In the genomic region with DNA sequence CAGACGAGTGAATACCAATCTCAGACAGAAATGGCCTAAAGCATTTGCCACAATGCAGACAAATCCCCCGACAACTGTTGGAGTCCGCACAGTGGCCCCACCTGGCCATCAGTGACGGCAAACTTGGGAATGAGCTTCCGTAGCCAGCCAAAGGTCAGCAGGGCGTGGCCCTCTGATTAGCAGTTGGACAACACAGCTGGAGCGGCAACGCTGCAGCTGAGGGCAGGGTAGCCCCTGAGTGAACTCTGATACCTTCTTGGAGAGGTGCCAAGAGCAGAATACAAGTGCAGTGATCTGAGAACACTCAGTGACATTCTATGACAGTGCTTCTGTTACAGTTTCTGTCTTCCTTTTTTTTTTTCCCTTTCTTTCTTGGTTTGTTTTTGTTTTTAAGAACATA, we compare ENCODE assay signal across 9 mouse cellular contexts.
A peak's percentile ranks its signal among the peaks of the same experiment; 100 is the strongest.
DNase-seq lines count a peak whose midpoint lies in the region; ATAC-seq and TF ChIP-seq lines count a peak whose summit lies in the region.
"Had no signal": no experiment of that assay in that cellular context is flagged by ENCODE, and none has a peak within 500 bp of the region (broad histone marks: within the 10 kb centered on the region; RNA-seq: fewer than 3 reads in every experiment).

No protein-coding gene starts in this region.

- no peaks in the 10 kb centered on the region for H3K27me3 ChIP-seq in hindbrain, postnatal 0 days (ENCODE audit: insufficient read depth, low read length)
- no peaks in the 10 kb centered on the region for H3K27me3 ChIP-seq in hindbrain, embryonic 11.5 days (ENCODE audit: control insufficient read depth, insufficient read depth, low read length)
- no peaks in the 10 kb centered on the region for H3K27me3 ChIP-seq in embryonic facial prominence, embryonic 11.5 days (ENCODE audit: control insufficient read depth, insufficient read depth, low read length)
- H3K27me3 ChIP-seq in kidney, embryonic 15.5 days: no peaks in the 10 kb centered on the region
- H3K27me3 ChIP-seq: neural tube, embryonic 12.5 days had no signal

- no peak for ATAC-seq in hindbrain, postnatal 0 days
- no peak for ATAC-seq in hindbrain, embryonic 11.5 days (ENCODE audit: low FRiP score)
- no peak for ATAC-seq in embryonic facial prominence, embryonic 11.5 days (replicated peaks; ENCODE audit: insufficient number of reproducible peaks, low FRiP score, low TSS enrichment, low read depth)
- ATAC-seq in kidney, embryonic 15.5 days (replicated peaks; ENCODE audit: low FRiP score): peak; percentile 82

- no peak overlapping the region for H3K9ac ChIP-seq in hindbrain, postnatal 0 days (replicated peaks; ENCODE audit: low read length)
- no peak overlapping the region for H3K9ac ChIP-seq in hindbrain, embryonic 11.5 days (ENCODE audit: low read depth, low read length)
- no peak overlapping the region for H3K9ac ChIP-seq in embryonic facial prominence, embryonic 11.5 days (replicated peaks; ENCODE audit: low read length)
- H3K9ac ChIP-seq in kidney, embryonic 15.5 days: no peak overlapping the region
- H3K9ac ChIP-seq: neural tube, embryonic 12.5 days had no signal

- WGBS in hindbrain, postnatal 0 days: 48% methylated on average over 8 of the region's 8 CpGs
- 54% methylated on average over 8 of the region's 8 CpGs for WGBS in hindbrain, embryonic 11.5 days
- WGBS in embryonic facial prominence, embryonic 11.5 days: 31% methylated on average over 8 of the region's 8 CpGs
- 18% methylated on average over 8 of the region's 8 CpGs for WGBS in kidney, embryonic 15.5 days

- DNase-seq in hindbrain, postnatal 0 days (ENCODE audit: low spot score): peak; percentile 29
- no peak for DNase-seq in hindbrain, embryonic 11.5 days (ENCODE audit: low spot score)
- peak; percentile 52 for DNase-seq in embryonic facial prominence, embryonic 11.5 days (ENCODE audit: low spot score)
- DNase-seq in skeletal muscle tissue, adult 2 months (ENCODE audit: low read depth, low spot score): peak; percentile 13
- DNase-seq in cerebellum, adult 11-12 months: no peak
- DNase-seq in left cerebral cortex, adult 8-10 months (ENCODE audit: low spot score in 2 of 2): no peak
- no peak for DNase-seq in testis, postnatal 14 days (ENCODE audit: low spot score)

- TF ChIP-seq CTCF in hindbrain, postnatal 0 days (IDR thresholded peaks at IDR 0.05; ENCODE audit: low read depth): no peak

- no peaks in the 10 kb centered on the region for H3K4me1 ChIP-seq in hindbrain, postnatal 0 days (ENCODE audit: insufficient read depth, low read length)
- H3K4me1 ChIP-seq in hindbrain, embryonic 11.5 days (replicated peaks; ENCODE audit: control insufficient read depth, insufficient read depth, low read length): no peaks in the 10 kb centered on the region
- H3K4me1 ChIP-seq in embryonic facial prominence, embryonic 11.5 days (ENCODE audit: control insufficient read depth, insufficient read depth, low read length): no peaks in the 10 kb centered on the region
- peaks cover 33% of the 10 kb centered on the region for H3K4me1 ChIP-seq in kidney, embryonic 15.5 days

- H3K4me3 ChIP-seq in hindbrain, postnatal 0 days (ENCODE audit: low read length): no peak overlapping the region
- H3K4me3 ChIP-seq in hindbrain, embryonic 11.5 days (ENCODE audit: low read depth, low read length): no peak overlapping the region
- H3K4me3 ChIP-seq in embryonic facial prominence, embryonic 11.5 days (ENCODE audit: low read depth, low read length): no peak overlapping the region
- H3K4me3 ChIP-seq in kidney, embryonic 15.5 days (replicated peaks): no peak overlapping the region
- H3K4me3 ChIP-seq: neural tube, embryonic 12.5 days had no signal

- no peak overlapping the region for H3K4me2 ChIP-seq in hindbrain, postnatal 0 days (ENCODE audit: low read depth, low read length)
- no peak overlapping the region for H3K4me2 ChIP-seq in hindbrain, embryonic 11.5 days (replicated peaks; ENCODE audit: low read depth, low read length)
- no peak overlapping the region for H3K4me2 ChIP-seq in embryonic facial prominence, embryonic 11.5 days (ENCODE audit: low read depth, low read length)
- H3K4me2 ChIP-seq in kidney, embryonic 15.5 days: peak overlapping the region; percentile 35; the same call in 1 of the 2 replicates
- H3K4me2 ChIP-seq: neural tube, embryonic 12.5 days had no signal

- H3K27ac ChIP-seq in hindbrain, postnatal 0 days: no peak overlapping the region
- H3K27ac ChIP-seq in hindbrain, embryonic 11.5 days (ENCODE audit: low read depth, low read length): no peak overlapping the region
- H3K27ac ChIP-seq in embryonic facial prominence, embryonic 11.5 days (replicated peaks; ENCODE audit: low read depth, low read length): no peak overlapping the region
- H3K27ac ChIP-seq in kidney, embryonic 15.5 days: peak overlapping the region; percentile 57
- H3K27ac ChIP-seq: neural tube, embryonic 12.5 days had no signal

- no peaks in the 10 kb centered on the region for H3K9me3 ChIP-seq in hindbrain, postnatal 0 days (ENCODE audit: low read length)
- H3K9me3 ChIP-seq in hindbrain, embryonic 11.5 days (ENCODE audit: control insufficient read depth, low read length): no peaks in the 10 kb centered on the region
- H3K9me3 ChIP-seq in embryonic facial prominence, embryonic 11.5 days (replicated peaks; ENCODE audit: control insufficient read depth, low read length): no peaks in the 10 kb centered on the region
- no peaks in the 10 kb centered on the region for H3K9me3 ChIP-seq in kidney, embryonic 15.5 days (replicated peaks)
- H3K9me3 ChIP-seq: neural tube, embryonic 12.5 days had no signal

- no peaks in the 10 kb centered on the region for H3K36me3 ChIP-seq in hindbrain, postnatal 0 days (ENCODE audit: insufficient read depth, low read length)
- no peaks in the 10 kb centered on the region for H3K36me3 ChIP-seq in hindbrain, embryonic 11.5 days (ENCODE audit: control insufficient read depth, insufficient read depth, low read length)
- no peaks in the 10 kb centered on the region for H3K36me3 ChIP-seq in embryonic facial prominence, embryonic 11.5 days (replicated peaks; ENCODE audit: control insufficient read depth, insufficient read depth, low read depth, low read length)
- H3K36me3 ChIP-seq in kidney, embryonic 15.5 days: no peaks in the 10 kb centered on the region
- H3K36me3 ChIP-seq: neural tube, embryonic 12.5 days had no signal

Comparison
In these comparisons a context has a peak if more than half of its experiments do, and no peak if none do; other contexts are left out.
1. DNase-seq: peak in hindbrain, postnatal 0 days (single experiment), embryonic facial prominence, embryonic 11.5 days (single experiment) and skeletal muscle tissue, adult 2 months (single experiment); none in hindbrain, embryonic 11.5 days (single experiment), cerebellum, adult 11-12 months (single experiment), left cerebral cortex, adult 8-10 months (0 of 2) and testis, postnatal 14 days (single experiment).